Mouse (Mus musculus) liver, adult 2 months (tissue): Measurements from ENCODE around the gene Lrrn2.

Source experiments
- CTCF ChIP-seq: fragments of 200-500 bp; IDR thresholded peaks from 2 replicates; pipeline ENCODE4 v1.5.1; 2011; ENCODE audit warnings: low read depth, low read length, control low read depth
- POLR2A ChIP-seq: fragments of 200-500 bp; IDR thresholded peaks from 2 replicates; pipeline ENCODE4 v1.6.1; 2011; ENCODE audit warnings: low read length, control low read depth; ENCODE audit not compliant: insufficient read depth; ENCODE audit errors: extremely low read depth

DNA sequence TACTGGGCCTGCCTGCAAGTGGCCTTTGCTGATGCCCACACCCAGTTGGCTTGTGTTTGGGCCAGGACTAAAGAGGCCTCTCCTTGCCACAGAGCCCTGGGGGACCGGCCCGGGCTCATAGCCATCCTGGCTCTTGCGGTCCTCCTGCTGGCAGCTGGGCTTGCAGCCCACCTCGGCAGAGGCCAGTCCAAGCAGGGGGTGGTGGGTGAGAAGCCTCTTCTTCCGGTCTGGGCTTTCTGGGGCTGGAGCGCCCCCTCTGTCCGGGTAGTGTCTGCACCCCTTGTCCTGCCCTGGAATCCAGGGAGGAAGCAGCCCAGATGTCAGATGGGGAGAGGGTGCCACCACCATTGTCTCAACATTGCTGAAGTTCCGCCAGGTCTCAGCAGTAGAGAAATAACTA lies 58.9 kb downstream of the Lrrn2 start:
- no peak for TF ChIP-seq POLR2A
- TF ChIP-seq CTCF: no peak
